Mouse (Mus musculus) telencephalon, adult 2 months (tissue): ENCODE results near the gene Veph1.
"Not testable (repeated sequence)": the region's sequence is repeated elsewhere in the genome, so short reads cannot be mapped to it uniquely, and the experiment has no call there.

Experiments
- DNase-seq: peaks from one replicate; pipeline ENCODE4 v3.0.0-alpha.2; 2011; ENCODE audit warnings: low read depth, low spot score

Gene Veph1

DNA sequence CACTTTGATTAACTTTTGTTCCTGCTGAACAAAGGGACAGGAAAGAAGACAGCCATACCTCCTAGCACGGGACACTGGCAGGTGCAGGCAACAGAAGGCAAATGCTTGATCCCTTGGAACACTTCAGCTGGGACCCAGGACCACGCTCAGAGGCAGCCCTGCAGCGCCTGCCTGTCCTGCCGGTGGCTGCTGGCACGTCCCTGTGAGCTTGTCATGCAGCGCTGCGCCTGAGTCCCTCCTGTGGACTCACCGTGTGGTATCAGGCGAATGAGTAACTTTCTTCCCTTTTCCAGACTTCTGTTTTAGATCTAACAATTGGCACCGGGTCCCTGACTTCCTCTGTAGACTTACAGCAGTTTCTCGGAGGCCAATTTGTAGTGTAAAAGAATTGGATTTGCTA lies at the start of gene Veph1:
TSS of gene Veph1 (minus strand) at position 293 of the 400 bp plus-strand sequence.
- DNase-seq = no peak

DNA sequence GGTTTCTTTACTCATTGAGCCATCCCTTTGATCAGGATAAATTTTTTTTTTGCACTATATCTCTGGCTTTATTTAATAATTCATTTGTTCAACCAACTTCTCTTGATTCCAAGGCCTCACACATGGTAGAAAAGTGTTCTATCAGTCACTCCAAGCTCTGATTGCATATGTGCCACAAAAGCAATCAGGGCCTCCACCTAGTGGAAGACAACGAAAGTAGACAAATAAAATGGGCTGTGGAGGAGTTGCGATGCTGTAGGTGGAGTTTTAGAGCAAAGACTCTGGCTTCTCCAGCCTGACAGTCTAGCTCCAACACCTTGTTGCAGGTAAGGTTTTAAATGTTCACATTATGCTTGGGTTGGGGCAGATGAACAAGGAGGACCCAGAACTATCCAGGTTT lies 44.1 kb upstream of the Veph1 start:
- DNase-seq = no peak

DNA sequence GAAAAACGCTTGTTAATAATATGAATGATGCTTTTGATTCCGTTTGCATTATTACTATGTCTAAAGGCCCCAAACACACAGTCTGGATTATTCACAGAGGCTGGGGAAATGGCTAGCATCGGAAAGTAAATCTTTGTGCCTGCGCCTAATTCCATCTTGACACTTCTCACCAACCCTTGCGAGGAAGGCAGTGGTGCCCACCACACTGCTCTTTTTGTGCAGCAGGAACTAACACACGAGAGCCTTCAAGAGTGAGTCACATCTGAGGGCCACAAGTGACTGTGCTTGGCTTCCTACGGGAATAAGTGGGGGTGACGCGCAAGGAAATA lies 35.7 kb upstream of the Veph1 start:
- DNase-seq = no peak

DNA sequence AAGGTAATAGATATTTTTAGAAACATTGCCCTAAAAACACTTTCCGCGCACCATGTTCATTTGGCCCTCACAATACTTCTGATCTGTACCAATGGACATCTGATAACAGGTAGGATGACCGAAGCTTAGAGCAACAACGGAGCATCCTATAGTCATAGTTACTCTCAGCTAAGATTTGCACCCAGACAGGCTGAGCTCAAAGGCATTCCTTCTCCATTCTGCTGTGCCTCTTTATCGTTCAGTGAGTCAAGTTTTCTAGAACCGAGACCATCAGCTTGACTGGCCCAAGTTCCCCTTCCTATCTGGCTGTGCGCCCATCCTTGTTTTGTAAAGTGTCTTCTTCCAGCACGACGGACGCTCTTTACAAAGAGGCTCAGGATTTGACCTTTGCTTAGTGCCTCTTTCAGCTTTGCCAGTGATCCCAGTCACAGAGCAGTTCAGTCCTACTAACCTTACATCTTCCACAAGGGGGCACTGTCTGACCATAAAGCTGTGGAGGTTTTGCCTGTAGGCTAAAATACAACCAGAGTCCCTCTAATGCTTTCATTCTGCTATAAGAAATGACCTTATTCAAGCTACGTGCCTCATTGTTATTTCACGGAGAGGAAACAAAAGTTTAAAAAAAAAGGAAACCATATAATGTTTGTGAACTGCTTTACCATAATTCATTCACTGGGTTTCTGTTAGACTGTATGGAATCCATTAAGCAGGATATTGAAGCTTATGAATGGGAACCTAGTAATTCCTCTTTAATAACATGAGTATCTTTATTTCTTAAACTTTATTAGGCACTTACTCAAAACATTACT lies 35.2 kb upstream of the Veph1 start:
- peak; percentile 23 for DNase-seq

DNA sequence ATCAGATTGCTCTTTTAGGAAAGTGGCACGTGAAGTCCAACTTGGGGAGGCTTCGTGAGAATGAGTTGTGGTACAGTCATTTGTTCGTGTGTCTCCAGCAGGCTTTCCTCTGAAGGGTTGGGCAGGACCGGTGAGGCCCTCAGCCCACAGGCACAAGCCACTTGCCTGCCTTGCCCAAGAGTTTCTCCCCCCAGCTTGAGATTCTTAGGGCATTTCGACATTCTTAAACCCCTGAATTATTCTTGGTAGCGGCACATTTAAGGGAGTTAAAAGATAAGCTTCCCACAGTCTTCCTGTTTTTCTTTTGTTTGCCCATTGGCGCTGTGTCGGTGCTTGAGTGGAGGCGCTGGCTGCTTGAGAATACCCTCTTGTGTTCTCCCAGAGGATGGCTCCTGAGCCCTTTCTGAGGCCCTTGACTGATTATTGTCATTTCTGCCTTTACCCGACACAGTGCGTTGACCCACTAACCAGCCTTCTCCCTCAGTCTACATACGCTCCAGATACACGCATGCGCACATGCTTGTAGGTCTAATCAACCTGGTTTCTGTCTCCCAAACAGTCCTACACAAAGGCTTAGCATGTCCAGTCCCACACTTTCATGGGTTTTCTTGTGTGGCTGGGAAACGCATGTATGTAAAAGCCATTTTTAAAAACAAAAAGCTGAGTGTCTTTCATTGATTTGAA lies 34.4 kb upstream of the Veph1 start:
- DNase-seq = no peak

DNA sequence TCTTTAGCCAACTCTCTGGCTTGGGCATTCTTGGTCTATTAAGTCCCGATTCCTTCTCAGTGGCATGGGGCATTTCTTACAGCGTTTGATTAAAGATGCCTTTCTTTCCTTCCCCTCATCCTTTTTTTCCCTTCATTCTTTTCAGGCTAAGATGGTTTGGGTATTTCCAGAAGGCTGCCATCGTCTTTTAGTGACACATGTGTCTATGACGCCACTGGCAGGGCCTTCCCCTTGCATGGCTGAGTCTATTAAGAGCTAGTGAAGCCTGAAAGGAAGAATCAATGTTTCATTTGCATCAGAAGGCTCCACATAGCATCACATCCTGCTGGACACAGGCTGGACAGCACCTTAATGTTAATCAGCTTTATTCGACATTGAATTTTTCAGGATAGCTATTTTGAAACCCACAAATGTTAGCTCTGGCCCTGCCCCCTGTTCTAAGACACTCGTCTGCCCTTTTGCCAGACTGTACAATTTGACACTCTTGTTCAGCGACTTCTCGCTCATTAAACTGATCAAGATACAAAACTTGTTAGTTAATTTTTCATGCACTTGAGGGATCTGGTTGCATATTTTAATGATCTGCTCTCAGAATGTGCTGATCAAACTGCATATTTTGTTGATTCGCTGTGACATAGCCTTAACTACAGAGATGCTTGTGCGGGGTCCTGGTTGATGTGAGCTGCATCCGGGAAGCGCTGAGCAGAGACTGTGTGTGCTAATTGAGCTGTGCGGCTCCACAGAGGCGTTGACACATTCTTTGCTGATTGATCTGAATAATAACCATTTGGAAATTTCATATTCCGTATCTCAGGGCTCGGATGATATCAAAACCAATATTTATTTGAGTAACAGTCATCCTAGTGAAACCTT lies 29.6 kb upstream of the Veph1 start:
- no peak for DNase-seq

DNA sequence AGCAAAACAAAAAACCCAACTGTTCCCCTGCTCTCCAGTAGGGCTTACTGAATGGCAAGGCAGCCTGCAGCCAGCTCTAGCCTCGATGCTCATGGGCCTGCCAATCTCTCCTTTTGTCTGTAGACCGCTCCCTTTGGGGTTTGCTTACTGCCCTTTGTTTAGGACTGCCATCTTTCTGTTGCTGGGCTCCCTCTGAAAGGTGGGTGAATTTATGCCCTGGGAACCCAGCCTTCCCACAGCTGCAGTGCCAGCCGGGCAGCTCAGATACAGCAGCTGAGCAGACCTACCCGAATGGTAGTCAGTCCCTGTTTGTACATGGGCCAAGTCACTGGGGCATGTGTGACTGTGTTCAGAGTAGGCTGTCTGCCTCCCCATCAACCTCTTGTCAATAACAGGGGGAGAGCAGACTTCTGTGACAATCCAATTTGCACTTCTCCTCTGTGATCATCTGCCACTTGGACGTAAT lies 28.9 kb upstream of the Veph1 start:
- no peak for DNase-seq

DNA sequence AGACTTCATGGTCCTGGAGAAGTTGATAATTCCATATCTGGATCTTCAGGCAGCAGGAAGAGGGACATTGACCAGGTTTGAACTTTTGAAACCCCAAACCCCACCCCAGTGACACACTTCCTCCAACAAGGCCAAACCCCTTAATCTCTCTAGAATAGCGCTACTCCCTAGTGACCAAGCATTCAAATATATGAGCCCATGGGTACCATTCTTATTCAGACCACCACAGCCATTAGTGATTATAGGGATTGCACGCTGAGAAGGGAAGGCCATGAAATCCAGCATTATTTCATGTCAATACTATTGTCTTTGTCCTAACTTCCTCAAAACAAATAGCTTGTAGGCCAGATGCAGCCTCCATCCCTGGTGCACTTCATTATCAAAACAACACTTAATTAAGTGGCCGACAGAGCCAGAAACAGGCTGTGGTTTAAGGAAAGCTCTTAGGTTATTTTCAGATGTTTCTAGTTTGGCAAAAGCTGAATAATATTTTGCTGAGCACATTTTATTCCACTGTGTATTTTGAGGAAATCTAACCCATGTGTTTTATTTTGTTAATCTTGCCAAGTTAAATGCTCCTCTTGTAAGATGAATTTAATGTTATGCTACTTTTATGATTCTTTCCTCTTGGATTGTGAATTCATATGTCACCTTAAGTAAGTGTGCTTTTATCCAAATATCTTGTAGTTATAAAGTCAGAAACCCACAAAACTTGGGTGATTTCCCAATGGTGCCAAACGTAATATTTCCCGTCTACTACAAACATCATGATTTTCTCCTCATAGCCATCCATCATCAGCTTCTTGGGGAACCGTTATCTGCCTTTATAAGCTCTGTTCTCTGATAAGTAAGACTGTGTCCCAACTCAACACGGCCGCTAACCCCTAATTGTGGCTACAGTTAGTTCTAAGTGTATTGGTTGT lies 18.4 kb upstream of the Veph1 start:
- DNase-seq = no peak

DNA sequence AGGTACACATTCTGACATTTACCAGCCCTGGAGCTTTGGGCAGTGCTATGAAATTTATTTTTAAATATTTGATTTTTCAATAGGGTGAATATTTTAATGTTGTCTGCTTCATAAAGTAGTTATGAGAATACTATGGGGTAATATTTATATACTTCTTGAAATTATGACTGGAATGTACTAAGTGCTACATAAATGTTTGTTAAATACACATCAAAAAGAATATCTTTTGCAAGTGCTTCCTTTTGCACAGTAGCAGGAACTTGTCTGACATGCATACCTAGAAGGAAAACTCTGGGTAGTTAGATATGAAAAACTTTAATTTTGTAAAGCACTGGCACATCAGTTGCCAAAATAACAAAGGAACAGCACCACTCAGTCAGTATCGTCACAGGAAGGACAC lies 13.9 kb upstream of the Veph1 start:
- no peak for DNase-seq

DNA sequence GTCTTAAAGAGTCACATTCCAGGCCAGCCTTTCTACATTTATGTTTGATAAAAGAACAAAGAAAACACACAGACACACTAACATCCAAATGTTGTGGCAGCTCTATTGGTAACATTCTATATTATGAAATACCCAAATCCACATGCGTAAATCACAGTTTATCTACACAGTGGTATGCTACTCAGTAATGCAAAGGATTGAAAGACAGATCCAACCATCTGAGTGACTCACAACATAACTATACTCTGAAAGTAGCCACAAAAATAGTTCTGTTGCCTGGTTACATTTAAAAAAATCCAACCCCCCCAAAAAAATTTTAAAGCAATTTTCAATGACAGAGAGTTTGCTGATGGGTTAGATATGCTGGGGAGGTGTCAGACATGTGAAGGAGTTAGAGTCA lies 12.9 kb upstream of the Veph1 start:
- no peak for DNase-seq

DNA sequence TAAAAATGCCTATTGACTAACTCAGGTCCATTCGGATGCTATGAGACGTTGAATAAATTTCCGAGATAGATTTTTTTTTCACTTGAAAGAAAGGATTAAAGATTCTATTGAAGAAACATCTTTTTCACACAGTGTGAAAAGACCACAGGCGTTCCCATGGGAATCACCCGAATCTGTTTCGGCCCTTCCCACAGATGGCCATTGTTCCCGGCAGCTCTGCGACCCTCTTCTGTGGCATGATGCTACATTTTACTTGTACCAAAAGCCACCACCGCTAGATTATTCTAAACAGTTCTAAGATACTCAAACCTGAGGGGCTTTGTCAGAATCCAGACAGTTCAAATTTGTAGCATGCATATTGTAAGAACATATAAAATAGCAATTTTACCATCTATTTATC lies 1.4 kb downstream of the Veph1 start:
- no peak for DNase-seq

DNA sequence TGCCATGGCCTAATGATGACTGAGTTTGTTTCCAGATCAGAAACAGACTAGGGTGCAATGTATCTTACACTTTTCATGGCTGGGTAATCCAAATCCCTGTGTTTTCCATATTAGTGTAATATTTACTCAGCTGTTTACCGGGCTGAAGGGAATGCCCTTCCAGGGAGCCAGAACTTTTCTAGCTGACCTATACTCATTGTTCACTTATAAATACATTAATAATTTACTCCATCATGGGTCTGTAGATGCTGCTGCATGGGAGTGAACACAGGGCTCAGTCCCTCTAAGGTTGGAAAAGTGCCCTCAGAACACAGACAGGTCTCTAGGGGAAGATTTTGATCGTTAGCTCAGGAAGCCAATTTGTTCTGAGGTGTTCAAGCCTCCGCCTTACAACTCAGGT lies 1.9 kb downstream of the Veph1 start:
- no peak for DNase-seq

DNA sequence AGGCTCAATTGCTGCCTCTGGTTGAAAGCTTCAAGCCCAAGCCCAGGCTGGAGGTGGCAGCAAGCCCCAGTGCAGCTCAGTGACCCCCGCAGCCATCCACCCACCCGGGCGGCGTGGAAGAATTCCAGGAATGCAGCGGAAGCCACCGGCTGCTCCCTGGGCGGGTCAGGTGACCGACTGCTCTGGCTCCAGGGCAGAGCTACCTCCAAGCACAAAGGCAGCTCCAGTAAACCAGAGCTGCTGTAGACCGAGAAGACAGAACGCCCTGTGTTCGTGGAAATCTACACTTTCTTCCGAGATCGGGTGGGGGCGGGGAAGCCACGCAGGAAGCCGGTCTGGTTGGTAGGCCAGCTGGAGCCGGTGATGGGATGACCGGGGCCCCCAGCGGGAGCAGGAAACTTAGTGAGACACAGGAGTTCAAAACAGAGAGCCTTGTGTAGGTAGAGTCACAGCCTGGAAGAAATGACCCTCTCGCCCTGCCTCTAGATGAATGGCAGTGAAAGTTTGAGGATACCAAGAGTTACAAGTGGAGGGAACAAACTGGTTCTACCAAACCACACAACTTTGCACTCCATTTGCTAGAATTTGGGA lies 4.2 kb downstream of the Veph1 start:
- no peak for DNase-seq

DNA sequence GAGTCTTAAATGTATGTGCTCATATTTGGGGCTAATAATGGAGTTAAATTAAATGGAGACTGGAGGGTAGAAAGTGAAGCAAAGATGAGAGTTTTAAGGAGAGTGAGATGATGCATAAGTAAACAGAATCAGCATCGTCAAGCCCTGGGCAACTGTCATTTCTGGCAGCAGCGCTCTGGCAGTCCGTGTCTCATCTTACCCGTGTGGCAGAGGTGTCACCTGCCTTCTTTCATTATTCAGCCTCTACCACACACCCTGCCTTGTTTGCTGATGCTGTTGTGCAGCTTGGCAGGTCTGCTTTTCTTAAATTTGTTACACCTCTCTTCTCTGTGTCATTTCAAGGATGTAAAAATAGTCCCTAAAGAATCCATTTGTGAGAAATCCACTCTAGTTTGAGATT lies 33.4 kb downstream of the Veph1 start:
- DNase-seq = no peak

DNA sequence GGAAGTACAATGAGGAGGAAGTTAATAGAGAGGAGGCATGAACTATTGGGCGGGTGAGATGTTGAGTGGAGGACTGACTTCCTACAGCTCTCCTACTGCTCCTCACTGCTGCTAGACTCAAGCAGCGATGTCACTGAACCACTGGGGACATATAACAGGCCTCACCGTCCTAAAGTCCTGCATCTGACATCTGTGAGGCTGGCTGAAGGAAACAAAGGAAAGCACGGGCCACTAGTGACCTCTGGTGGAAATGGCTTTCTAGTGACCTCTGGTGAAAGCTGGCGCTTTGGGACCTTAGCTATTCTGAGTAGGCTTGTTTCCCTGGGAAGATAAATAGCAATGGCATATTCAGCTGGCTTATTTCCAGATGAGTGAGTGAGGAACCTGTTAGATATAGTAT lies 34.3 kb downstream of the Veph1 start:
- DNase-seq = no peak

DNA sequence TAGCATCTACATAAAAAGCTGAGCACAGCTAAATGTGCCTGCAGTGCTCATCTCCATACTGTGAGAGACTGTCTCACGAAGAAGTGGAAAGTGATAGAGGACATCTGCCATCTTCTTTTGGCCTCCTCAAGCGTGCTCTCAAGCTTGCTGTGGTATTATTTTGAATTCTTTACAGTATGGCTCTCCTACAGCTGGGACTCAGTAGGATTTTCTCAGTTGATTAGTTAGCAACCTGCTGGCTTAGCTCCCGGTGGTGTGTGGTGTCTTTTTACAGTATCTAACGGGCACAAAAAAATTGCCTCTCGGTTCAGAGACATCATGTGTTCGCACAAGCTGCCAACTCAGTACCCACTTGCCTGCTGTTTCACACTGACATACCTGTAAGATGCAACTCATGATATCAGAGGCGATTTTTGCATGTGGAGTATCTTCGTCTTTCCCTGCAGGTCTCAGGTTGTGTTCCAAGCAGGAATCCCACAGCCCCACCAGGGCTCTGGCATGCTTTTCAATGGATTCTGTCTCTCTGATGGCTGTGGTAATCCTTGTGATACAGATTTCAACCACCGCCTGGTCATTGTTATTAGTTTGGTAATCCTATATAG lies 42.0 kb downstream of the Veph1 start:
- peak; percentile 41 for DNase-seq

DNA sequence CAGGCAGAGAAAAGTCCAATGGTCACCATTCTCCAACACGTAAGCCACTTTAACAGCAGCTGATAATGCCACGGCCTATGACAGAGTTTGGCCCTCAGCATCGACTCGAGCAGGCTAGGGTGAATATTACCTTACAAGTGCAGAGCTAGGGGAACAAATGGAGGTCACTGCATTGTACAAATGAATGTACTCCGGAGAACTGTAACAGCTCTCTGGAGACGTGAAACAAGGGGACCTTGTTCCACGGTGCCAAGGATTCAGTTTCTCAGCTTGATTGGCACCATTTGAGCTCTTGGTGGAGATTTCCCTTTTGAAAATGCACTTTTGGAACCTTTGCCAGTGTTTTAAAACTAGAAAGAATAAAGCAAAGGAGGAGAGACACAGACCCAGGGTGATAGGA lies 44.8 kb downstream of the Veph1 start:
- no peak for DNase-seq

DNA sequence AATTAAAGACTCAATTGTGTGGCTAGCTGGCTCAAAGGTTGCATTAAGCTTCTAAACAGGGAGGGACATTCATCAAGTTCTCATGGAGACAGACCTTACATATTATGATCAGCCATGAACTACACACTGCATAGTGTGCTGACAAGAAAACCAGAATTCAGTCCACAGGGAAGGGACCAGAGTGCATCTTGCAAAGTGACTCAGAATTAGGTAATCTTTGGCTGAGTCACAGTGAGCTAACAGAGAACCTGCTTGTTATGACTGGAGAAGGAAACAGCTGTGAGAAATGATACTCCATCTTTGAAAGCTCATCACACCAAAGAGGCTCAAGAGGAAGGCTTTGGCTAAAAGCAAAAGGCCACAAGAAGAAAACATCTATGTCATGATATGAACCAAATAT lies 56.2 kb downstream of the Veph1 start:
- no peak for DNase-seq

DNA sequence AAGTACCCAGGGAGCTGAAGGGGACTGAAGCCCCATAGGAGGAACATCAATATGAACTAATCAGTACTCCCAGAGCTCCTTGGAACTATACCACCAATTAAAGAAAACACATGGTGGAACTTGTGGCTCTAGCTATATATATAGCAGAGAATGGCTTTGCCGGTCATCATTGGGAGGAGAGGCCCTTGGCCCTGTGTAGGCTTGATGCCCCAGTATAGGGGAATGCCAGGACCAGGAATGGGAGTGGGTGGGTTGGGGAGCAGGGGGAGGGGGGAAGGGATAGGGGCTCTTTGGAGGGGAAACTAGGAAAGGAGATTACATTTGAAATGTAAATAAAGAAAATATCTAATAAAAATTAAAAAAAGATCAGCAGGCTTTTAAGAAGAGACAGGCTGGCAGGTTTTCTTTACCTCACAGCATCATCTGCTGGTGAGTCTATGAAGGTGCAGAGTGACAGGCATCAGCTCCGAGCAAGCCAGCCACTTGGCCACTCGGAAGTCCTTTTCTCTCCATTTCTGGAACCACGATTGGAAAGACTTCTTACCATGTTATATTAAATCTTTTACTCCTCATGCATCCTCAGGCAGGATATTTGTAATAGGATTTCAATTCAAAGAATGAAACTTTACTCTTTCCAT lies 60.3 kb downstream of the Veph1 start:
- DNase-seq = not testable (repeated sequence)

DNA sequence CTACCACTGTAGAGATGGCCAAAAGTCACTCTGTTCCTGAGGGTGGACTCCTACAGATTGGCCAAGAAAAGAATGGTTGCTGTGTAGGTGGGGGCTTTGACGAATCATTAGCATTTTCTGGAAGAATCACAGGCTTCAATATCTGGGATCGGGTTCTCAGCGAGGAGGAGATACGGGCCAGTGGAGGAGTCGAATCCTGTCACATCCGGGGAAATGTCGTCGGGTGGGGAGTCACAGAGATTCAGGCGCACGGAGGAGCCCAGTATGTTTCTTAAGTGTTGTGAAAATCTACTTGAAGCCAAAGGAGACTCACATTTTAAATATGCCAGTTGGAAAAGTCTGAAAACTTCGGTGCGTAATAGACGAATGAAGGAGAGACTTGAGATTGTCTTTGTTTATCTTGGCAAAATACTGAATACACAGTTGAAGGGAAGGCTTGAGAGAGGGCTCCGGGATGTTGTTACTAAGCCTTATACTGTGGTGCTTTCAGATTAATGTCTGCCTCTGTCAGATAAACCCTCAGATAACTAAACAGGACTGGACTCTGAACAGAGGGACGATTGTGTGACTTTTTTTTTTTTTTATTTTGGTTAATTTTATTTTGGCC lies 71.6 kb downstream of the Veph1 start:
- no peak for DNase-seq
